Mouse (Mus musculus) testis, adult 2 months (tissue): ENCODE measurements around the gene Krr1.

Source experiments
- CTCF ChIP-seq: fragments of 200-500 bp; IDR thresholded peaks from 2 replicates; pipeline ENCODE4 v1.5.1; 2012; ENCODE audit warnings: low read depth, mild to moderate bottlenecking, inconsistent platforms, low read length, moderate library complexity; ENCODE audit not compliant: control insufficient read depth, insufficient read depth, insufficient replicate concordance
- POLR2A ChIP-seq: fragments of 200-500 bp; IDR thresholded peaks from 2 replicates; pipeline ENCODE4 v1.6.1; 2012; ENCODE audit warnings: low read depth, mild to moderate bottlenecking, inconsistent platforms, low read length, moderate library complexity; ENCODE audit not compliant: control insufficient read depth

GRCm38 (mm10) chr10:111966394-111966793 is 6.1 kb upstream of the Krr1 start:
- TF ChIP-seq POLR2A = no peak
- TF ChIP-seq CTCF = no peak
